Mouse (Mus musculus): ENCODE data around the gene Cx3cl1.

DNA sequence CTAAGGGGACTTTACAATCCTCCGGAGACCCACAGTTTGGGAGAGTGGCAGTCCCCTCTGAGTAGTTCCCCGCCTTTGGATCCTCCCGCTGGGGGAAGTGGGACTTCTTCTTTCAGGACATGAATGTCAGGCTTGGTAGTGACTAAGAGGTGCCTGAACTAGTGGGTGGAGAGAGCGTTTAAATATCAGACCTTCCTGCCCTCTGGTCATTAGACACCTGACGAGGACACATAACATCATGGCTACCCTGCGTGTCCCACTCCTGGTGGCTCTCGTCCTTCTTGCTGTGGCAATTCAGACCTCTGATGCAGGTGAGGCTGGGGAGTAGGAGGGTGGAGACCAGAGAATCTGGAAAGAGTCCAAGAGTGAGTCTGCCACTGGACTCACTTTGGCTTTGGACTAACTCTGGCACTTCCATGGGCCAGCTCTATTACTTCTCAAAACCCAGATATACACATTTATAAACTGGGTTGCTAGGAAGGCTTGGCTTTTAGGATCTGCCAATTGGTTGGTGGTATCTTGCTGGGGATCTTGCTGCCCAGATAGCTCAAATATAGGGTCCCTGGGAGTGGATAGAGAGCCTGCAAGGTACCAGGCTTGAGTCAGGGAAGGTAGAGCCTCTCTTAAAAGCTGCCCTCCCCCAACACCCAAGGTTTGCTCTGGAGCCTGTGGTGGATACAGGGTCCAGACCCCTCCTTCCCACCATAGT, 26.2 kb upstream of the Cx3cl1 start, which contains the start of gene Ccl22:
- TF ChIP-seq POLR2A (IDR thresholded peaks at IDR 0.05; ENCODE audit: low read depth, low read length): no peak
- no peak for TF ChIP-seq CTCF (conservative IDR thresholded peaks at IDR 0.05; ENCODE audit: insufficient read depth, insufficient read length, low read depth, low read length)
